Mouse (Mus musculus) embryonic facial prominence, embryonic 11.5 days (tissue): ENCODE results near the gene Serpinb9. TPM values are rescaled to one million over a fixed set of nuclear protein-coding genes. Genes with fewer than 3 reads are reported as not detected.

Experiments used
- ATAC-seq: fragments of 200-750 bp; cut with Nextera tagmentation; replicated peaks from 2 replicates; pipeline ENCODE4 v1.8.0; 2017; ENCODE audit warnings: low read depth; ENCODE audit not compliant: insufficient number of reproducible peaks, low FRiP score, low TSS enrichment
- DNase-seq: peaks from one replicate; pipeline ENCODE4 v3.0.0-alpha.2; 2015; ENCODE audit warnings: low spot score
- H3K27ac ChIP-seq: fragments of 300-500 bp; sonication (generic); replicated peaks from 2 replicates; pipeline ENCODE4 v1.5.1; 2014; ENCODE audit warnings: mild to moderate bottlenecking, low read depth, low read length, control low read depth
- H3K27me3 ChIP-seq: fragments of 300-500 bp; sonication (generic); 2 replicates; pipeline ENCODE4 v1.6.1; 2014; ENCODE audit warnings: mild to moderate bottlenecking, low read length, moderate library complexity, mixed read lengths; ENCODE audit not compliant: control insufficient read depth, insufficient read depth
- H3K36me3 ChIP-seq: fragments of 300-500 bp; sonication (generic); replicated peaks from 2 replicates; pipeline ENCODE4 v1.6.1; 2014; ENCODE audit warnings: low read depth, mild to moderate bottlenecking, low read length, moderate library complexity, mixed read lengths; ENCODE audit not compliant: control insufficient read depth, insufficient read depth
- H3K4me1 ChIP-seq: fragments of 300-500 bp; sonication (generic); 2 replicates; pipeline ENCODE4 v1.6.1; 2014; ENCODE audit warnings: low read length, mixed read lengths; ENCODE audit not compliant: control insufficient read depth, insufficient read depth
- H3K4me2 ChIP-seq: fragments of 300-500 bp; sonication (generic); 2 replicates; pipeline ENCODE4 v1.6.1; 2014; ENCODE audit warnings: low read depth, mild to moderate bottlenecking, control low read depth, low read length, moderate library complexity
- H3K4me3 ChIP-seq: fragments of 300-500 bp; sonication (generic); 2 replicates; pipeline ENCODE4 v1.5.1; 2014; ENCODE audit warnings: low read depth, low read length, control low read depth
- H3K9ac ChIP-seq: fragments of 300-500 bp; sonication (generic); replicated peaks from 2 replicates; pipeline ENCODE4 v1.6.1; 2014; ENCODE audit warnings: mild to moderate bottlenecking, control low read depth, low read length
- H3K9me3 ChIP-seq: fragments of 300-500 bp; sonication (generic); replicated peaks from 2 replicates; pipeline ENCODE4 v1.6.1; 2016; ENCODE audit warnings: mild to moderate bottlenecking, low read length, inconsistent platforms, mixed read lengths; ENCODE audit not compliant: control insufficient read depth
- WGBS: fragments of 180-500 bp; shearing (Covaris S2); extraction: QIAGEN DNeasy Blood & Tissue Kit; methylation state at CpG from one replicate; pipeline ENCODE4 v1.1.7; 2014; 5-methylcytosine and 5-hydroxymethylcytosine counted together
- polyA plus RNA-seq: library from polyadenylated mRNA; unstranded; fragments of >200 nt; fragmentation: Nextera tagmentation; extraction: Ambion mirVana; gene quantifications from 2 replicates; pipeline ENCODE4 v1.2.1, GENCODE M21; 2014

Gene Serpinb9
- polyA plus RNA-seq, 1 experiment from 2014 or later, result 2.7 TPM

DNA sequence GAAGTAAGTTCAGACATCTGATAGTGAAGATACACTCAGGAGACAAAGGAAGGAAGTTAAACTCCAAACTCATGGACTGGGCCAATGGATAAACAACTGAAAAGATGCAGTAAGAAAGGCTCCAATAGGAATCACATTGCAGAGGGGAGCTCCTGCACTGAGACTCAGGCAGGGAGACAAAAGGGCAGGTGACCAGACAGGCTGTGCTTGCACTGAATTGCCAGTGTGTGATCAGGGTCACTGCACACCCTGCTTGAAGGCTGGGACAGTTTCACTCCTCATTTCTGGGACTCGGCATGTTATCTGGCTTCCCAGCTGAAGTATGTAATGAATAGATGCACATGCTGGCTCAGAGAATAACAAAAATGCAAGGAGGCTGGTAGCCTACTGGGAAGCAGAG lies 60.0 kb downstream of the Serpinb9 start:
- H3K27ac ChIP-seq, result no peak overlapping the region
- DNase-seq (no peak), ATAC-seq (no peak)
- WGBS, result 84% methylated on average over 1 of the region's 1 CpGs
- H3K4me2 ChIP-seq, result no peak overlapping the region
- H3K4me1 ChIP-seq, result no peaks in the 10 kb centered on the region
- no peaks in the 10 kb centered on the region for H3K36me3 ChIP-seq
- H3K9ac ChIP-seq, result no peak overlapping the region
- no peaks in the 10 kb centered on the region for H3K27me3 ChIP-seq
- H3K4me3 ChIP-seq, result no peak overlapping the region
- H3K9me3 ChIP-seq, result no peaks in the 10 kb centered on the region

Other genes with a start within 250 kb of the Serpinb9 start
- 0.75 and 1.0 TPM in 2 replicates for gene Mylk4, start 219.3 kb upstream of the Serpinb9 start, polyA plus RNA-seq
- gene Wrnip1, start 201.2 kb upstream of the Serpinb9 start, polyA plus RNA-seq, result 13.3 and 14.5 TPM in 2 replicates
- not detected in 2 replicates for gene D930007J09Rik, start 200.4 kb upstream of the Serpinb9 start, polyA plus RNA-seq
- 0.74 and 0.99 TPM in 2 replicates for gene Serpinb1a, start 152.1 kb upstream of the Serpinb9 start, polyA plus RNA-seq
- gene Serpinb1c, start 105.0 kb upstream of the Serpinb9 start, polyA plus RNA-seq, result not detected in 2 replicates
- gene Serpinb6b, start 38.0 kb upstream of the Serpinb9 start, polyA plus RNA-seq, result 1.2 and 2.0 TPM in 2 replicates
- gene Serpinb9b, start 24.2 kb downstream of the Serpinb9 start, polyA plus RNA-seq, result 0.20 TPM in 1 of 2 replicates, not detected in the other
- gene Serpinb1b, start 75.3 kb downstream of the Serpinb9 start, polyA plus RNA-seq, result 0.15 and 0.32 TPM in 2 replicates
- gene Serpinb9c, start 156.5 kb downstream of the Serpinb9 start, polyA plus RNA-seq, result not detected in 2 replicates
- gene Serpinb9d, start 189.7 kb downstream of the Serpinb9 start, polyA plus RNA-seq, result not detected in 2 replicates
- gene Serpinb9e, start 246.4 kb downstream of the Serpinb9 start, polyA plus RNA-seq, result not detected in 2 replicates